9 mouse cellular contexts compared by ENCODE assay signal in genomic region chr17:29874082-29874679, GRCm38 (mm10).
DNase-seq lines count a peak whose midpoint lies in the region; ATAC-seq and TF ChIP-seq lines count a peak whose summit lies in the region.
"Had no signal": no experiment of that assay in that cellular context is flagged by ENCODE, and none has a peak within 500 bp of the region (broad histone marks: within the 10 kb centered on the region; RNA-seq: fewer than 3 reads in every experiment).

No protein-coding gene starts in this region.

- ATAC-seq in heart, embryonic 14.5 days (ENCODE audit: insufficient number of reproducible peaks, insufficient read depth, low FRiP score, low read depth) = no peak
- ATAC-seq in embryonic facial prominence, embryonic 15.5 days (ENCODE audit: insufficient number of reproducible peaks, low FRiP score, low TSS enrichment, low read depth) = no peak
- ATAC-seq in midbrain, postnatal 0 days (ENCODE audit: low FRiP score) = no peak

- no peak for DNase-seq in heart, adult 9 months (ENCODE audit: low spot score in 2 of 2)
- no peak for DNase-seq in limb, embryonic 10.5 days (ENCODE audit: low spot score)
- DNase-seq in midbrain, postnatal 0 days (ENCODE audit: low spot score) = peak; percentile 37
- no peak for DNase-seq in kidney, adult 18-20 months
- DNase-seq in kidney, postnatal 10 days = no peak
- DNase-seq in kidney, adult 9 months = no peak

- H3K9ac ChIP-seq in heart, embryonic 14.5 days (ENCODE audit: low read length) = no peak overlapping the region; the same call in 1 of the 2 replicates
- H3K9ac ChIP-seq in embryonic facial prominence, embryonic 15.5 days = no peak overlapping the region
- peak overlapping the region; percentile 39 for H3K9ac ChIP-seq in midbrain, postnatal 0 days (replicated peaks; ENCODE audit: low read length, poor library complexity, severe bottlenecking)

- no peaks in the 10 kb centered on the region for H3K36me3 ChIP-seq in heart, embryonic 14.5 days (ENCODE audit: control insufficient read depth, insufficient read depth, low read length)
- H3K36me3 ChIP-seq in embryonic facial prominence, embryonic 15.5 days = no peaks in the 10 kb centered on the region
- 0 out of 2 replicates have a peak, but pooled peaks cover 6% of the 10 kb centered on the region for H3K36me3 ChIP-seq in limb, embryonic 10.5 days
- no peaks in the 10 kb centered on the region for H3K36me3 ChIP-seq in midbrain, postnatal 0 days (ENCODE audit: insufficient read depth, low read length)

- H3K4me1 ChIP-seq in heart, embryonic 14.5 days (ENCODE audit: control insufficient read depth in 2 of 2, insufficient read depth in 2 of 2, low read length in 2 of 2) = peaks cover 0 to 2% of the 10 kb centered on the region in 2 experiments; a peak in 2 of 4 replicates
- peaks cover 11% of the 10 kb centered on the region for H3K4me1 ChIP-seq in embryonic facial prominence, embryonic 15.5 days
- H3K4me1 ChIP-seq in limb, embryonic 10.5 days = peaks cover 19% of the 10 kb centered on the region
- H3K4me1 ChIP-seq in midbrain, postnatal 0 days (ENCODE audit: insufficient read depth, low read length) = peaks cover 12% of the 10 kb centered on the region

- H3K4me3 ChIP-seq in heart, embryonic 14.5 days (ENCODE audit: control insufficient read depth in 1 of 2, insufficient read depth in 1 of 2, low read depth in 1 of 2, low read length in 2 of 2) = no peak overlapping the region
- H3K4me3 ChIP-seq in embryonic facial prominence, embryonic 15.5 days (replicated peaks) = no peak overlapping the region
- H3K4me3 ChIP-seq in limb, embryonic 10.5 days = peak overlapping the region; percentile 3; the same call in 1 of the 2 replicates
- H3K4me3 ChIP-seq in midbrain, postnatal 0 days (ENCODE audit: low read depth, low read length) = no peak overlapping the region
- H3K4me3 ChIP-seq: erythroblast, embryonic 14.5 days had no signal

- H3K4me2 ChIP-seq in heart, embryonic 14.5 days (ENCODE audit: low read length) = peak overlapping the region; percentile 16; the same call in 1 of the 2 replicates
- peak overlapping the region; percentile 28; the same call in 1 of the 2 replicates for H3K4me2 ChIP-seq in embryonic facial prominence, embryonic 15.5 days (replicated peaks)
- peak overlapping the region; percentile 12 for H3K4me2 ChIP-seq in midbrain, postnatal 0 days (ENCODE audit: low read depth, low read length, poor library complexity, severe bottlenecking)

- TF ChIP-seq CTCF in midbrain, postnatal 0 days (IDR thresholded peaks at IDR 0.05) = no peak

- H3K27me3 ChIP-seq in heart, embryonic 14.5 days (ENCODE audit: control insufficient read depth, insufficient read depth, low read length) = no peaks in the 10 kb centered on the region
- H3K27me3 ChIP-seq in embryonic facial prominence, embryonic 15.5 days = no peaks in the 10 kb centered on the region
- H3K27me3 ChIP-seq in limb, embryonic 10.5 days (ENCODE audit: low read depth, poor library complexity, severe bottlenecking) = peaks cover 39% of the 10 kb centered on the region
- no peaks in the 10 kb centered on the region for H3K27me3 ChIP-seq in midbrain, postnatal 0 days (ENCODE audit: insufficient read depth, low read length)

- no peak overlapping the region for H3K27ac ChIP-seq in heart, embryonic 14.5 days (replicated peaks in 1 of 2; ENCODE audit: control insufficient read depth in 1 of 2, insufficient read depth in 1 of 2, low read depth in 2 of 2, low read length in 2 of 2)
- no peak overlapping the region for H3K27ac ChIP-seq in embryonic facial prominence, embryonic 15.5 days (replicated peaks)
- peak overlapping the region; percentile 27; the same call in 1 of the 2 replicates for H3K27ac ChIP-seq in limb, embryonic 10.5 days
- H3K27ac ChIP-seq in midbrain, postnatal 0 days (ENCODE audit: low read depth, low read length) = peak overlapping the region; percentile 44

- WGBS in heart, embryonic 14.5 days = 17% methylated on average over 17 of the region's 27 CpGs
- WGBS in embryonic facial prominence, embryonic 15.5 days = 16% methylated on average over 26 of the region's 27 CpGs
- whole genome bisulfite sequencing in limb, embryonic 10.5 days = 13% methylated on average over 27 of the region's 27 CpGs
- 8% methylated on average over 18 of the region's 27 CpGs for WGBS in midbrain, postnatal 0 days

- no peaks in the 10 kb centered on the region for H3K9me3 ChIP-seq in heart, embryonic 14.5 days (ENCODE audit: control insufficient read depth, low read length)
- no peaks in the 10 kb centered on the region for H3K9me3 ChIP-seq in embryonic facial prominence, embryonic 15.5 days (replicated peaks)
- H3K9me3 ChIP-seq in limb, embryonic 10.5 days (replicated peaks) = peaks cover 2% of the 10 kb centered on the region; the same call in 1 of the 2 replicates
- H3K9me3 ChIP-seq in midbrain, postnatal 0 days (ENCODE audit: low read length) = no peaks in the 10 kb centered on the region

Comparison
In these comparisons a context has a peak if more than half of its experiments do, and no peak if none do; other contexts are left out.
1. H3K27ac ChIP-seq: peak in limb, embryonic 10.5 days (single experiment) and midbrain, postnatal 0 days (single experiment); none in heart, embryonic 14.5 days (0 of 2) and embryonic facial prominence, embryonic 15.5 days (single experiment).
2. Peak in every context shown above with its lines, with median percentiles within 50 percentile points of each other: H3K4me2 ChIP-seq.